Mouse (Mus musculus) right cerebral cortex, postnatal 14 days (tissue): Measurements from ENCODE around the gene Olfr1555-ps1.
"Not testable (repeated sequence)": the region's sequence is repeated elsewhere in the genome, so short reads cannot be mapped to it uniquely, and the experiment has no call there.

Experiments
- DNase-seq: peaks from one replicate; pipeline ENCODE4 v3.0.0; 2022

The Olfr1555-ps1 gene

DNA sequence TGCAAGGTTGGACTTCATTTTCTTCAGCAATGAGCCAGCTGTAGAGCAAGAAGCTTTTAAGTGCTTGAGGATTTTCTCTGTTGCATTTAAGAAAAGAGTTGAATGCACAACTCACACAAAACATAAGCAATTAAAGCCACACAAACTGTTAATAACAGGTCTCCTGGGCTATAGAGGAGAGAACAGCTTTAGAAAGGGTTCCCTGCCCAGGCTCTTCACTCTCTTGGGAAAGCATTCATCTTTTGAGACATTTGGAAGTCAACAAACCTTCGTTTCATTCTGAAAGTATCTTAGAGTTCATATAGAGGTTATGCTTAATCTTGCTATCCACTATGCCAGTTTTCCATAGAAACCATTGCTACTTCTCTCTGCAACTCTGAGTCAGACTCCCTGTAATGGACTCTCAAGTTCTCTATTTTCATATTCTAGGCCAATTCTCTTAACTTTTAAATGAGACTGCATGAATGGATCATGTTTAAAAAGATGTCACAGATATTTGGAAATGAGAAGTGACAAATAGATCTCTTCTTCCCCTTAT, at the start of gene Olfr1555-ps1:
Gene Olfr1555-ps1, minus strand, starts transcription at position 51 of the 538 bp plus-strand sequence.
- DNase-seq: not testable (repeated sequence)

DNA sequence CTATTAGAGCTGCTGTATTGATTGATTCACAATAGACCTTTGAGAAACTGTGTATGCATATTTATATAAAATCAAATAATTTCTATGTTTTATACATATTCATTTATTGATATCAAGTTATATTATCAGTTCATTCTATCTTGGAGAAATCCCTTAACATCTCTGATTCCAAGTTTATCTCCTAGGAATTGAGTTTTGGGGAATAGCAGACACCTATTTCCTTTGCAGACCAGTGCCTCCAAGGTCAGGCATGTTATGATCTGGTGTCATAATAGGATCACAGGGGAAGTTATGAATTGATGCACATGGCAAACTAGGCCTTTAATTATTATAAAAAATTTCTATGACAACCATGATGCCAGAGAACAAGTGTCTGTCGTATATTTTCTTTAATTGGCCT, 30.4 kb upstream of the Olfr1555-ps1 start, which contains the start of gene Olfr1431:
Gene Olfr1431, plus strand, starts transcription at position 301 of the 400 bp plus-strand sequence.
- no peak for DNase-seq

DNA sequence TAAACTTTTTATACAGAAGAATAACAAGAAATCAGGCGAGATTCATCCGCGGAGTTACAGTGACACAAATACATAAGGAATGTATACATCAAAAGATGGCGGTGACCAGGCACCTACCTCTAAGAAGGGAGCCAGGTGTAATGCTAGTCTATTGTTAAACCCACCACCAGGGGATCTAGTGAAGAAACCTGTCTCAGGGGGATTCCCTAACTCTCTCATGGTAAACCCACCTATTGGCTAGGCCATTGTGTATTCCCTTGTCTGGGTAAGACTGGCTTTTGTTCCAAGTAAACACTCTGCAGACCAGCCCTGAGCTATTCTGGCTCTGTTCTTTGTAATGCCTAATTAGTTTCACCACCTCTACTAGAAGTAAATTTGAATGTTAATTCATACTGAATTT, 29.2 kb upstream of the Olfr1555-ps1 start:
- DNase-seq: not testable (repeated sequence)

DNA sequence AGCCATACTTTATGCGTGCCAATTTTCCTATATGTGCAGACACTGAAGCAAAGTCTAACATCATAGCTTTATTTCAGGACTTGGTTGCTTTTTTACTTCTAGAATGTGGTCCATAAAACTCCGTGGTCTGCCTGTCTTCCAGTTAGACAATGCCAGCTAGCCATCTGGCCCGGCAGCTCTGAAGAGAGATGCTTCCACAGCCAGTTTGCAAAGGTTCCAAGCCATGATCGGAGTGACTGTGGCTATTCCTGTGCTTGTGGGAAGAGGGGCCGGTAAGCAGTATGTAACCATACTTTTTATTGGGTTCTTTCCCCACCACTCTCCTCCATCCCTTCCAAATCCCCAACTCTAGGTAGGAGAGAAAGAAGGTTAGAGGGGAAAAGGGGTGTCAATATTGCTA, 5.5 kb upstream of the Olfr1555-ps1 start:
- not testable (repeated sequence) for DNase-seq

DNA sequence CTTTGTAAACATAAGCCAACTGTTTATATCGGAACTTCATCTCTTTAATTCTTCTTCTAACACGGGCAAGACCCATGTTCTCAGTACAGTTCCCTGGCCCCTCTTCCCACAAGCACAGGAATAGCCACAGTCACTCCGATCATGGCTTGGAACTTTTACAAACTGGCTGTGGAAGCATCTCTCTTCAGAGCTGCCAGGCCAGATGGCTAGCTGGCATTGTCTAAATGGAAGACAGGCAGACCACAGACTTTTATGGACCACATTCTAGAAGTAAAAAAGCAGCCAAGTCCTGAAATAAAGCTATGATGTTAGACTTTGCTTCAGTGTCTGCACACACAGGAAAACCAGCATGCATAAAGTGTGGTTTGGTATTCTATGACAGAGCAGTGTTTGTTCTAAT, 24.5 kb downstream of the Olfr1555-ps1 start:
- DNase-seq: no peak

DNA sequence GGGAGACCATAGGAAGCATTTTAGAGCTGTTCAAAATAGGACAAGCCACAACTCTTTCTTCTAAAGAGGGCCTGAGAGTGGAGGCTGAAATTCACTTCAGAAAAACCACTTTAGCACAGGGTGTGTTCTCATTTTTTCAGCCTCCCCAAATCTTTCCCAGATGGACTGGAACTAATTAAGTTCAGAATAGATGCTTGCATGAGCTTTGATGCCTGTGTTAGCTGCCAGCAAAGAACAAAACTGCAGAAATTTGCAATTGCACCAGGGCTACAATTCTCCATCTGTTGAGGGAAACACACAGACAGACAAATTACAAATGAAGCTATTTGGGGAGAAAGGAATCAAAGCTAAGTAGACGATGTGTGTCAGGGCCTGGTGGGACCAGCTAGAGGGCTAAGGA, 26.6 kb downstream of the Olfr1555-ps1 start:
- no peak for DNase-seq

DNA sequence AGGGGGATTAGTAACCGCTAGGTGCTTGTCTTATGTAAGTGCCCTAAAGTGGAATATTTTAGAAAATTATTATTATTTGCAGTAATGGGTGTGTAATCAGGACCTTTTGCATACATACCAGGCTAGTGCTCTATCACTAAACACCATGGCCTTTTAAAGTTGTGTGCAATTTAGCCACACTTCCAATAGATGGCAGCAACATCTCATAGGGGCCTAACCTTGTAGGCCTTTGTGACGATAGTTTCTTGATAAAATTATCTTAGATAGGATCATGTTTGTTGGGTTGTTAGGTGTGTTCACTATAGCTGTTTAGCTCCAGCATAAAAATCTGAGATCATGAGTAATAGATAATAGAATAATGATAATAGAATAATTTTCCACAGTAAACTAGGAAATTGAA, 35.6 kb downstream of the Olfr1555-ps1 start:
- DNase-seq: peak; percentile 8

DNA sequence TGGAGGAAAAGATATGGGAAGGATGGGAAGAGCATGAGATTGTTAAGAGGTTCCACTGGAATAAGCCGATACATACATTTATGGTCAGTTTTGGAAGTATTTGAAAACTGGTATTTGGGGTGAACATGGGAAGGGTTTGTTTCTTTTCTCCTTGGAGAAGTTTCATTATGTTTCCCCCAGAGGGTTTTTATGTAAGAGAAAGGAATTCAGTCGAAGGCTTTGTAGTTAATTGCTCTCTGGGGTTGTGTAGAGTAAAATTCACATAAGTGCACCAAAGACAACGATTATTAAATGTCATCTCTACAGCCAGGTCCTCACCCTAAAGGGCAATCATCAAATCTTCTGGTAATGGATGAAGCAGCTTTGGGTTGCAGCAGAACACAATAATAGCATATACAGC, 46.8 kb downstream of the Olfr1555-ps1 start, which contains the start of gene Olfr76:
Gene Olfr76, minus strand, starts transcription at position 101 of the 400 bp plus-strand sequence.
- DNase-seq: no peak

DNA sequence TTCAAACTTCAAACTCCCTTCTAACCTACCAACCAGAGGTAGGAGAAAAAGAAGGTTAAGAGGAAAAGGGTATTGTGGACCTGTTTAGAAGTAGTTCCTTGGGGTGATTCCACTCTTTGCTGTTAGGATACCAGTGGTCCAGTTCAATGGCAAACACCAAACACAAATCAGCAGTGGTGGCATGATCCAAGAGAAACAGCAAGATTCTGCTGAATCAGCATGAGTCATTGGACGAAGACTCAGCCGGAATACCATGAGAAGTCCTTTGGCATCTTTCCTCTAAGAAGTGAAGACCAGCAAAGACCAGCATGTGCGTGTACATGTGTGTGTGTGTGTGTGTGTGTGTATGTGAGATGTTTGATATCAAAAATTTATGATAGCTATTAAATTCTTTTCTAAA, 53.4 kb downstream of the Olfr1555-ps1 start:
- DNase-seq: no peak

DNA sequence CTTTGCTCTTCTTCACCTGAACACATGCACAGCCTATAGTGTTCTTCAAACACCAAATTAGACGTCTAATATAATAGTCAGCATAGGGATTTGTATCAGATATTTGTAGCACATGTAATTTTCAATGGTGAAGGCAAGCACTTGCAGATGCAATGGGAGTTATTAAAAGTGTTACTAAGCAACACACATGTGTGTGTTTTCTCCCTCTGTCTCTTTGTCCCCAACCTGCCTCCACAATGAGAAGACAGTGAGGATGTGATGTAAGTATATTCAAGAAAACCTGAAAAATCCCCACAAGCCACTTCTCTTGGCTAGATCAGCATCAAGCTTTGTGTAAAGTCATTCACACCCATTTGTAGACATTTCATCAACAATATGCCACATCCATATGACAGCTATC, 54.1 kb downstream of the Olfr1555-ps1 start, which contains the start of gene Olfr1428:
Gene Olfr1428, minus strand, starts transcription at position 101 of the 400 bp plus-strand sequence.
- no peak for DNase-seq
